Mouse (Mus musculus): ENCODE measurements around the gene Ackr4.

DNA sequence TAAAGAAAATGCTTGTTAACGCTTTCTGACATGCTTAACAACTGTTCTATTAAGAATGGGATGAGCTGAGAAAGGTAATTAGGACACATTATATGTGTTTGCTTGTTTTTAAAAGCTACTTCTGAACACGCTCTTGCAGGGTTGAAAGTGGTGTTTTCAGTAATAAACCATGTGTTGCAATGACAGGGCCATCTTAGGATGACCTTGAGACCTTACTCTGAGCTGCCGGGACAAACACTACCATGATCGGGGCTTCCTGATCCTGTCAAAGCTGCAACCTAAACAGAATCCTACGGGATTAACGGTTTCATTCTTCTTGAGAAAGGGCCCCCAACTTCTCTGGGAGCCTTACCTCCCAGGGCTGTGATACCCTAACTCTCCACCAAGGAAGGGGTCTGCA, 44.9 kb upstream of the Ackr4 start:
- TF ChIP-seq POLR2AphosphoS5 (IDR thresholded peaks at IDR 0.05; ENCODE audit: borderline replicate concordance, low read depth, low read length) (no peak), MAFK (IDR thresholded peaks at IDR 0.05; ENCODE audit: borderline replicate concordance, low read depth, low read length) (no peak), ZMIZ1 (IDR thresholded peaks at IDR 0.05; ENCODE audit: low read depth, low read length) (no peak), MYC (IDR thresholded peaks at IDR 0.05; ENCODE audit: low read depth, low read length) (no peak), ELF1 (IDR thresholded peaks at IDR 0.05; ENCODE audit: low read depth, low read length) (no peak), MEF2A (IDR thresholded peaks at IDR 0.05; ENCODE audit: extremely low read depth, insufficient replicate concordance, low read depth, low read length, poor library complexity, severe bottlenecking) (no peak)
